ENCODE assay signal across 9 mouse cellular contexts in genomic region chr10:83861574-83862190, GRCm38 (mm10).
DNase-seq lines count a peak whose midpoint lies in the region; ATAC-seq and TF ChIP-seq lines count a peak whose summit lies in the region.
"Had no signal": no experiment of that assay in that cellular context is flagged by ENCODE, and none has a peak within 500 bp of the region (broad histone marks: within the 10 kb centered on the region; RNA-seq: fewer than 3 reads in every experiment).

No protein-coding gene starts in this region.

- peak overlapping the region; percentile 75 for H3K27ac ChIP-seq in gastrocnemius, adult 2 months
- H3K27ac ChIP-seq in forebrain, embryonic 15.5 days (replicated peaks) = no peak overlapping the region
- no peak overlapping the region for H3K27ac ChIP-seq in midbrain, embryonic 14.5 days (replicated peaks; ENCODE audit: low read depth, low read length)
- H3K27ac ChIP-seq: liver, embryonic 14.5 days had no signal

- no peaks in the 10 kb centered on the region for H3K36me3 ChIP-seq in forebrain, embryonic 15.5 days
- no peaks in the 10 kb centered on the region for H3K36me3 ChIP-seq in midbrain, embryonic 14.5 days (ENCODE audit: control insufficient read depth, insufficient read depth, low read length)

- ATAC-seq in forebrain, embryonic 15.5 days (replicated peaks) = peak; percentile 63; the same call in 1 of the 2 replicates
- ATAC-seq in midbrain, embryonic 14.5 days (ENCODE audit: low FRiP score, low TSS enrichment) = no peak

- no peaks in the 10 kb centered on the region for H3K9me3 ChIP-seq in forebrain, embryonic 15.5 days
- H3K9me3 ChIP-seq in midbrain, embryonic 14.5 days (ENCODE audit: control insufficient read depth, low read length) = no peaks in the 10 kb centered on the region

- 20% methylated on average over 5 of the region's 5 CpGs for WGBS in forebrain, embryonic 15.5 days
- WGBS in midbrain, embryonic 14.5 days = 27% methylated on average over 5 of the region's 5 CpGs

- no peak overlapping the region for H3K9ac ChIP-seq in forebrain, embryonic 15.5 days (replicated peaks)
- H3K9ac ChIP-seq in midbrain, embryonic 14.5 days (replicated peaks; ENCODE audit: low read length) = no peak overlapping the region
- H3K9ac ChIP-seq: liver, embryonic 14.5 days had no signal

- H3K27me3 ChIP-seq in forebrain, embryonic 15.5 days = no peaks in the 10 kb centered on the region
- H3K27me3 ChIP-seq in midbrain, embryonic 14.5 days (ENCODE audit: control insufficient read depth, insufficient read depth, low read length) = no peaks in the 10 kb centered on the region

- no peak overlapping the region for H3K4me3 ChIP-seq in gastrocnemius, adult 2 months
- no peak overlapping the region for H3K4me3 ChIP-seq in forebrain, embryonic 15.5 days
- no peak overlapping the region for H3K4me3 ChIP-seq in midbrain, embryonic 14.5 days (replicated peaks; ENCODE audit: low read depth, low read length)

- TF ChIP-seq CTCF in gastrocnemius, adult 2 months (IDR thresholded peaks at IDR 0.05) = no peak

- H3K4me1 ChIP-seq in forebrain, embryonic 15.5 days = peaks cover 11% of the 10 kb centered on the region
- 0 out of 2 replicates have a peak, but pooled peaks cover 5% of the 10 kb centered on the region for H3K4me1 ChIP-seq in midbrain, embryonic 14.5 days (ENCODE audit: control insufficient read depth, insufficient read depth, low read length)

- no peak for DNase-seq in gastrocnemius, adult 2 months
- DNase-seq in gastrocnemius, postnatal 4 days (ENCODE audit: low spot score in 2 of 2) = no peak
- DNase-seq in left cerebral cortex, postnatal 4 days = peak; percentile 42
- no peak for DNase-seq in left cerebral cortex, adult 18-20 months (ENCODE audit: low spot score in 2 of 2)
- peak; percentile 49 for DNase-seq in midbrain, embryonic 14.5 days
- no peak for DNase-seq in frontal cortex, postnatal 14 days (ENCODE audit: low spot score in 2 of 2)
- no peak for DNase-seq in spleen, postnatal 10 days (ENCODE audit: low spot score in 2 of 2)

- no peak overlapping the region for H3K4me2 ChIP-seq in forebrain, embryonic 15.5 days (replicated peaks)
- H3K4me2 ChIP-seq in midbrain, embryonic 14.5 days (ENCODE audit: low read length) = no peak overlapping the region

- intact Hi-C loops in gastrocnemius, adult 2 months (cut with DNase I) = no loop called here
- intact Hi-C loops in left cerebral cortex, postnatal 4 days (cut with DNase I) = no loop called here

Comparison
In these comparisons a context has a peak if more than half of its experiments do, and no peak if none do; other contexts are left out.
1. DNase-seq: peak in left cerebral cortex, postnatal 4 days (single experiment) and midbrain, embryonic 14.5 days (single experiment); none in gastrocnemius, adult 2 months (single experiment), gastrocnemius, postnatal 4 days (0 of 2), left cerebral cortex, adult 18-20 months (0 of 2), frontal cortex, postnatal 14 days (0 of 2) and spleen, postnatal 10 days (0 of 2).